Mouse (Mus musculus): ENCODE measurements at regions not wholly inside any gene's neighbourhood (a gene's known extent, or its start where the extent isn't known, plus 50 kb on each side); places are given as distances from the start of the nearest gene placed in this dataset.
A peak's percentile ranks its signal among the peaks of the same experiment; 100 is the strongest.

- no peak for DNase-seq (ENCODE audit: low spot score in 2 of 2)
These were observed 58.9 kb upstream of the Ankrd1 start for GRCm38 (mm10) chr19:36178828-36179251.

GRCm38 (mm10) chr19:36180329-36180728 lies 60.4 kb upstream of the Ankrd1 start:
- no peak for DNase-seq (ENCODE audit: low spot score in 2 of 2)

GRCm38 (mm10) chr19:36181535-36181934 lies 61.6 kb upstream of the Ankrd1 start:
- DNase-seq (ENCODE audit: low spot score in 2 of 2), result no peak

DNA sequence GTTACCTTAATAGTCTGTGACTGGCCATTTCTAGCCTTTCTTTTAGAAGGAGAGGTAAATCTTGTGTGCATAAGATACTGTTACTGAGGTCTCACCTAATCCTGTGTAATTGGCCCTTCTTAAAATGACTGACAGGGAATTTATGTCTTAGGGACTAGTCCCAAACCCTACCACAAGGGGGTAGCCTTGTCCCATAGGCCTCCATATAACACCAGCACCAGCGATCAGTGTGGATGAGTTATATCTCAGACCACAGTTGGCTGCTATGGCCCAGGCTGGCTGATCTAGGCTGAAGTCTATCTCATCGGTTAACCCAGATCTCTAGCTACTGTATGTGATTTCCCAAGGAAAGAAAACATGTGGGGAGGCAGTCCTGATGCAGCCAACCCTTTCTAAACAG lies 63.2 kb upstream of the Ankrd1 start:
- DNase-seq (ENCODE audit: low spot score in 2 of 2), result peak; percentile 62 to 70

GRCm38 (mm10) chr19:36189662-36190061 lies 69.8 kb upstream of the Ankrd1 start:
- no peak for DNase-seq (ENCODE audit: low spot score in 2 of 2)

GRCm38 (mm10) chr19:36191641-36192040 lies 71.7 kb upstream of the Ankrd1 start:
- DNase-seq (ENCODE audit: low spot score in 2 of 2), result no peak

DNA sequence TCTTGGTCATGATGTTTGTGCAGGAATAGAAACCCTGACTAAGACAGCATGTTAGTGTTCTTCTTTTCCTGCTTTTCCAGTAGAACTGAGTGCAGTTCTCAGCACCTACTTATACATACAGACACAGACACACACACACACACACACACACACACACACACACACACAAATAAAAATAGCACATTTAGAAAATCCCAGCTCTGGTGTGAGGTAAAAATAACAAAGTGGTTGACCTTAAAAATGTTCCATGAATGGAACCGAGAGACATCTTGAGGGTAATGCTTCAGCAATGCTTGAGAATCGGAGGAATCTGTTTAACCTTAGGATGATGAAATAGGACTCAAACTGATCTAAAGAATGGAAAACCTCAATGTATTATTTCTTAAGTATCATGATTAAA lies 84.4 kb upstream of the Ankrd1 start:
- no peak for DNase-seq (ENCODE audit: low spot score in 2 of 2)

DNA sequence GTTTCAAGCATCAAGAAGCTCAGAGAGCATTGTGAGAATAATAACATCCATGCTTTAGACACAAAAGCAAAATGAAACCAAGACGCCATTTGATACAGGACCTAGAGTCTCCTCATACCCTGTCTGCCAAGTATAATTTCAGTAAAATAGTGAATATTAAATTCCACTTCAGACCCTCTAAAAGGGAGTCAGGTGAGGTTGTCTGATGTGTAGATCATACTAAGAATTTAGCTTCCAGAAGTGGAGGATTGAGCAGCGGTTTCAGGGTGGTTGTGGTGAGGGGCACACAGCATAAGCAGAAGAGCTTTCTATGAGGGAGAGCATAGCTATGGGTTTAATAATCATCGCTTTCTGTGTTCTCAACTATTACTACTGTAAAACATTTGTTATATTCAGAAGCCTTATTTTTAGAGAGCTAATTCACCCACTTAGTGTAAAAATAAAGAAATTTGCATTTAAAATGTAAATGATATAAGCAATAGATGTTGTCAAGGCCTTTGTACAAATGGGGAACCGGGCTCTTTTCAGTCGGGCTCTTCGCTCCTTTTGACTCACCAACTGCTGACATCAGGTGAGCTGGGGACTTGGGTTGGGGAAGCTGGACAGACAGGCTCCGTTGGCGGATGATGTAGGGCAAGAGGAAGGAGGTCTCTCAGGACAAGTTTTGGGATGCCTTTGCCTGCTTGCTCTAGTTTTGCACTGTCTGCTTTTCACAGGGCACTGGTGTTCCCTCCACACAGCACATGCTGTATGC lies 85.2 kb upstream of the Ankrd1 start:
- no peak for DNase-seq (ENCODE audit: low spot score in 2 of 2)

DNA sequence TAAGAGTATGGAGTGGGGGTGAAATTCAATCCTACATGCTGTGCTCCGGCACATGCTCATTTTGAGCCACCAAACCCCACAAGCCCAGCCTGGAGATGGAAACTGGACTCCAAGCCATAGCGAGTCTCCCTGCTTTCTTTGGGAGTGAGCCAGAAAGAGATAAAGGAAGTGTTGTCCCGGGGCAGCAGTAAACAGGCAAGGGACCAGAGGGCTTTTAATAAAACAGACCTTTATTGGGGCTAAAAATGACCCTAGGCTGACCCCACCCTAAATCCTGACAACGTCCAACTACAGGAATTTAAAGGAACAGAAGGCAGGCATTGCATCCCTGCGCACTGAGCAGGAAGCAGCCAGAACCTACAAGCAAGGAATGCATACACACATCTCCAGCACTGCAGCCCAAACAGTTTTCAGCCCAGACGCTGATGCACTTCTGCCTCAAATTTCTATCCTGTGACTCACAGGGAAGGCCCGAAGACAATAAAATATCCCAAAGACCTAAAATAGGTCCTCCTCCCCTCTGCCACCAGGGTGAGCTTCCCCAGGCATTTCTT lies 87.9 kb upstream of the Ankrd1 start:
- no peak for DNase-seq (ENCODE audit: low spot score in 2 of 2)

DNA sequence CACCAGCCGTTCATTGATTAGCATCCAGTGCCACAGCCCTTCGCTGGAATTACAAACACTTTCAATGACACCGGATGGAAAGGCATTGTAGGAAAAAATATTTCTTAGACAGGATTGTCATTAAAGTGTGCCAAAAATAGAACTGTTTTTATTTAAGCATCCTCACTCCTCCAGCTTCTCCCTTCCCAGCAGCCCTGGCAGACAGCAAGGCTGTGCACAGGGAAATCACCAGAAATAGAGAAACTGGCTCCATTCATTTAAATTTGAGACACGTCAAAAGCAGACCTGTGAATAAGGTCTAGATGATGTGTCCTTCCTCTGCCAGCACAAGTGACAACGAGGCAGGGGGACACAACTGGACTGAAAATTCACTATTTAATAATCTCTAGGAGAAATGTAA lies 88.5 kb upstream of the Ankrd1 start:
- no peak for DNase-seq (ENCODE audit: low spot score in 2 of 2)

DNA sequence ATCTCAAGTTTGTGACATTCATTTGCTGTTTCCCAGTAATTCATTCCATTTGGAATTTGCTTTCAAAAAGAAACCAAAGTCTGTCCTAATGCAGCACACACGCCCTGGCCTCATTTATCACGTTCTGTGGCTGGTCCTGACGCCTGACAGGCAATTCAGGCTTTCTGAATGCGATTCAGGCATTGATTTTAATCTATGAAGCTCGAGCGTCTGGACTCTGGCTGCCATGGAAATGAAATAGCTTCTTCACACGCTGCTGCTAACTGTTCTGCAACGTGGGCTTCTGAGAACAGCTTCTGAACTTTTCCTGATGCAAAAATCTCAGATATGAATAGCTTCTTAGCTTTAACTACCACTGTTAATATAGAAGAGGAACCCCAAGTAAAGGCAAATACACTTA lies 93.6 kb upstream of the Ankrd1 start:
- no peak for DNase-seq (ENCODE audit: low spot score in 2 of 2)

- DNase-seq (ENCODE audit: low spot score in 2 of 2), result peak; percentile 28 to 62
These were observed 94.5 kb upstream of the Ankrd1 start for GRCm38 (mm10) chr19:36214188-36214968.

GRCm38 (mm10) chr19:36217177-36217576 lies 97.3 kb upstream of the Ankrd1 start:
- no peak for DNase-seq (ENCODE audit: low spot score in 2 of 2)

- no peak for DNase-seq (ENCODE audit: low spot score in 2 of 2)
These were observed 97.7 kb upstream of the Ankrd1 start for GRCm38 (mm10) chr19:36217605-36218004.

GRCm38 (mm10) chr19:36218921-36219320 lies 99.0 kb upstream of the Ankrd1 start:
- no peak for DNase-seq (ENCODE audit: low spot score in 2 of 2)

DNA sequence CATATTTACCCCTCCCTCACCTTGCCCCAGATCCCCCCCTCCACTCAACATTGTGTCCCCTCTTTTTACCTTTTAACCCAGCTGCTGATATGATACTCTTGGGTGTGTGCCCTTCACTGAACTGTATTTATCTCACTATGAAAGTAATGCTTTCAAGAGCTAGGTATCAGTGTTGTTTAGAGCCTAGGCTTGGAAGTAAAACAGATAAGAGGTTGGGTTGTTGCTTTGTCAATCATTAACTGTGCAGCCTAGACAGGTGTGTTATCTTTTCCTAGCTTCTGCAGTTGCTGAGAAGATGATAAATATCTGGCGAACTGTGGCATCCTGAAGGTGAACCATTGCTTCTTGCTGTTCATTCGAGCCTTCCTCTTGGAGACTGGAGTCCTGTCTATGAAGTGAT lies 101.2 kb upstream of the Ankrd1 start:
- DNase-seq (ENCODE audit: low spot score in 2 of 2), result no peak

- DNase-seq (ENCODE audit: low spot score in 2 of 2), result no peak
These were observed 101.7 kb upstream of the Ankrd1 start for GRCm38 (mm10) chr19:36221596-36221995.

DNA sequence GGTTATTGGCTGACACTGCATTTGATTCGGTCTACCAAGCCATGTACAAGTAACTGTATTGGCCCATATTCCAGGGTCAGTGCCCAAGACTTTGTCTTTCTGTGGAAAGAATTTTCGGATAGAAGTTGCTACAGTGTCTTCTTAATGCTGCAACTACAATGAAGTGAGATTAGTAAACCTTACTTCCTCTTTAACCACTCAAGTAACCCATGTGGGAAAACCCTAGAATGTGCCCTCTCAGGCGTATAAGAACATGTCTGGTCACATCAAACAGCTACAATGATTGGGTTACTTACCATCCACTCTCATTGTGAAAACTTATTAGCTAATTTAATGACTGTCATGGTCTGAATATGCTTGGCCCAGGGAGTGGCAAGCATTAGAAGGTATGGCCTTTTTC lies 102.3 kb upstream of the Ankrd1 start:
- no peak for DNase-seq (ENCODE audit: low spot score in 2 of 2)

DNA sequence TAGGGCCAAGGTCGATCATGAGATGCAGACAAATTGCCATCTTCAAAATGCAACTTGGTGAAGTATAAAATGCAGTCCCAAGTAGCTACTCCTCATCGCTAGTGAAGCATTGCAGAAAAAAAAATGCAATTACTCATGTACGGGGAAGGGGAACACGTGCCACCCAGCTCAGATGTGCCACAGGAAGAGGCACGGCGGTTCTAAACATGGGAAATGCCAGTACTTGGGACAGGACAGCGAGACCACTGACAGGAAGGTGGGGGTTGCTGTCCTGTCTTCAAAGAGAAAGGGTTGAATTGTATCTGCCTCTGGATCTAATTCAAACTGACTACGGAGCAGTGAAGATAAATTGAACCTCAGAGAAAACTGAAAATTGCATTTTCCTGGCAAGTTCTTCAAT lies 104.6 kb upstream of the Ankrd1 start:
- DNase-seq (ENCODE audit: low spot score in 2 of 2), result no peak

GRCm38 (mm10) chr19:36225612-36226011 lies 105.7 kb upstream of the Ankrd1 start:
- DNase-seq (ENCODE audit: low spot score in 2 of 2), result no peak

DNA sequence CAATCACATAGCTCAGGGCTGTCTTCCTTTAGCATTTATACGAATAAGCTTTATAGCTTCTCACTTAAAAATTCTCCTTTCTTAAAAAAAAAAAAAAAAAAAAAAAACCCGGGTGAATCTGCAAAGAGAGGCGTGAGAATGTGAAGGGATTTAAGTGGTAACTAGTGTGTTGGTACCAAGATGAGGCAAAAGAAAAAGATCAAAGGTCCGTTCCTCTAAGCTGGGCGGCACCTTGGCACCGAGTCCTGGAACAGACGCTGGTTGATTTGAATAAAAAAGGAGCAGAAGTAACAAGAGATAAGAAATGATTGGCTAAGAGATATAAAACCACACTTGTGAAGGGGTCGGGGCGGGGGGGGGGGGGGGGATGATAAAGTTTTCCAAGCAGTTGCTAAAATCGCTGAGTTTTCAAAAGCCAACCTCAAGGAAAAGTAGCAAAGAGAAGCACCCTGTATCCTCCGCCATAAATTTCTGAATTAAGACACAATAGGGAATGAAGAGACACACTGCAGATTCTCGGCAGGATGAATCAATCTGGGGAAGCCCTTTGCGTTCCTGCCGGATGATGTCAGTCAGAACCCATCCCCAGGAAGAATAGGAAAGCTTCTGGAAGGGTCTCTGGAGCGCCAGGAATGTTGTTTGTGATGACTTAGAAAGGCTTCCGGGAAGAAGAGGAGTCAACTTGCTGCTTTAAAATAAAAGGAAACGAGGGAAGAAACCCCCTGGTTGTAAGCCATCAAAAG lies 107.7 kb upstream of the Ankrd1 start:
- no peak for DNase-seq (ENCODE audit: low spot score in 2 of 2)

DNA sequence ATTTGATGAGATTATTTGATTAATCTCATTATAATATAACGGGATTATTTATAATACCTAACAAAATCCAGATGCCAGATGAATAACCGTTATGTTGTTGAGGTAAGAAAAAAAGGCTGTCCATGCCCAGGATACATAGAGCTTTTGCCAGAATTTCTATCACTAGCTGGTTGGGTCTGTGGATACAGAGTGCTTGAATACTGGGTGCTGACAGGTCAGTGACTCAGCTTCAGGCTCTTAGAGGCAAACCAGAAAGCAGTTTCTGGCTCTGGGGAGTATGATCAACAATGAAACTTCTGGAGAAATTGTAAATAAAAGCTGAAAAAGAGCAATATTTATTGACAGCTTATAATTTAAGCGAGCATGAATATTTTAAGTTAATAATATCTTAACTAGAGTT lies 109.4 kb upstream of the Ankrd1 start:
- no peak for DNase-seq (ENCODE audit: low spot score in 2 of 2)

Measured in left cerebral cortex, adult 18-20 months (tissue).